Mouse (Mus musculus) neural tube, embryonic 14.5 days (tissue): Measurements from ENCODE around the gene Ddx18. TPM values are rescaled to one million over a fixed set of nuclear protein-coding genes. Genes with fewer than 3 reads are reported as not detected.

Experiments
- ATAC-seq: fragments of 200-750 bp; cut with Nextera tagmentation; 2 replicates; pipeline ENCODE4 v1.8.0; 2017; ENCODE audit warnings: low read depth, mild to moderate bottlenecking, moderate TSS enrichment, moderate library complexity
- H3K27ac ChIP-seq: fragments of 300-500 bp; sonication (generic); 2 replicates; pipeline ENCODE4 v1.5.1; 2014; ENCODE audit warnings: low read depth, mild to moderate bottlenecking, control low read depth, low read length, moderate library complexity, mixed read lengths
- H3K27me3 ChIP-seq: fragments of 300-500 bp; sonication (generic); 2 replicates; pipeline ENCODE4 v1.6.1; 2014; ENCODE audit warnings: low read length; ENCODE audit not compliant: control insufficient read depth, insufficient read depth
- H3K36me3 ChIP-seq: fragments of 300-500 bp; sonication (generic); 2 replicates; pipeline ENCODE4 v1.6.1; 2014; ENCODE audit warnings: low read length, mixed read lengths; ENCODE audit not compliant: control insufficient read depth, insufficient read depth
- H3K4me1 ChIP-seq: fragments of 300-500 bp; sonication (generic); 2 replicates; pipeline ENCODE4 v1.6.1; 2014; ENCODE audit warnings: low read length; ENCODE audit not compliant: control insufficient read depth, insufficient read depth
- H3K4me2 ChIP-seq: fragments of 300-500 bp; sonication (generic); 2 replicates; pipeline ENCODE4 v1.6.1; 2014; ENCODE audit warnings: mild to moderate bottlenecking, low read depth, low read length, control low read depth
- H3K4me3 ChIP-seq: fragments of 300-500 bp; sonication (generic); 2 replicates; pipeline ENCODE4 v1.5.1; 2014; ENCODE audit warnings: low read depth, low read length, control low read depth, mixed read lengths
- H3K9ac ChIP-seq: fragments of 300-500 bp; sonication (generic); replicated peaks from 2 replicates; pipeline ENCODE4 v1.6.1; 2014; ENCODE audit warnings: low read depth, mild to moderate bottlenecking, control low read depth, low read length, mixed read lengths
- H3K9me3 ChIP-seq: fragments of 300-500 bp; sonication (generic); 2 replicates; pipeline ENCODE4 v1.6.1; 2016; ENCODE audit warnings: low read length; ENCODE audit not compliant: control insufficient read depth
- WGBS: fragments of 180-500 bp; shearing (Covaris S2); extraction: QIAGEN DNeasy Blood & Tissue Kit; methylation state at CpG from one replicate; pipeline ENCODE4 v1.1.7; 2014; 5-methylcytosine and 5-hydroxymethylcytosine counted together
- polyA plus RNA-seq: library from polyadenylated mRNA; unstranded; fragments of >200 nt; fragmentation: Nextera tagmentation; extraction: Ambion mirVana; gene quantifications from 2 replicates; pipeline ENCODE4 v1.2.1, GENCODE M21; 2014

Ddx18 gene
- polyA plus RNA-seq, 1 experiment from 2014 or later = 37.1 TPM

- Histone ChIP-seq H3K27ac (no peak overlapping the region), H3K4me2 (no peak overlapping the region), H3K36me3 (no peaks in the 10 kb centered on the region), H3K9ac (no peak overlapping the region), H3K4me1 (no peaks in the 10 kb centered on the region), H3K9me3 (no peaks in the 10 kb centered on the region), H3K27me3 (no peaks in the 10 kb centered on the region), H3K4me3 (no peak overlapping the region)
- WGBS = 91% methylated on average over 5 of the region's 5 CpGs
- no peak for ATAC-seq
These were observed 13.5 kb upstream of the Ddx18 start for GRCm38 (mm10) chr1:121581133-121581855.

GRCm38 (mm10) chr1:121577491-121577890 is 9.7 kb upstream of the Ddx18 start:
- Histone ChIP-seq H3K27ac (no peak overlapping the region), H3K27me3 (no peaks in the 10 kb centered on the region), H3K4me2 (no peak overlapping the region), H3K36me3 (no peaks in the 10 kb centered on the region), H3K4me1 (no peaks in the 10 kb centered on the region), H3K4me3 (no peak overlapping the region), H3K9me3 (no peaks in the 10 kb centered on the region), H3K9ac (no peak overlapping the region)
- no peak for ATAC-seq
- WGBS = 50% methylated on average over 1 of the region's 1 CpGs

- WGBS = 86% methylated on average over 7 of the region's 7 CpGs
- H3K4me1 ChIP-seq = peaks cover 8% of the 10 kb centered on the region
- no peak overlapping the region for H3K4me2 ChIP-seq
- no peak for ATAC-seq
- no peak overlapping the region for H3K4me3 ChIP-seq
- H3K27ac ChIP-seq = no peak overlapping the region
- no peak overlapping the region for H3K9ac ChIP-seq
- H3K36me3 ChIP-seq = no peaks in the 10 kb centered on the region
- no peaks in the 10 kb centered on the region for H3K27me3 ChIP-seq
- H3K9me3 ChIP-seq = no peaks in the 10 kb centered on the region
These were observed 2.7 kb upstream of the Ddx18 start for GRCm38 (mm10) chr1:121570522-121570921.

- no peaks in the 10 kb centered on the region for H3K27me3 ChIP-seq
- ATAC-seq = no peak
- no peak overlapping the region for H3K27ac ChIP-seq
- WGBS = 98% methylated on average over 5 of the region's 5 CpGs
- no peaks in the 10 kb centered on the region for H3K4me1 ChIP-seq
- no peak overlapping the region for H3K9ac ChIP-seq
- H3K36me3 ChIP-seq = peaks cover 69% of the 10 kb centered on the region
- H3K4me2 ChIP-seq = no peak overlapping the region
- H3K9me3 ChIP-seq = no peaks in the 10 kb centered on the region
- no peak overlapping the region for H3K4me3 ChIP-seq
These were observed 9.9 kb downstream of the Ddx18 start for GRCm38 (mm10) chr1:121557861-121558260.

- H3K36me3 ChIP-seq = peaks cover 20% of the 10 kb centered on the region
- no peak; the same call in 1 of the 2 replicates for ATAC-seq
- 73% methylated on average over 7 of the region's 7 CpGs for WGBS
- H3K4me1 ChIP-seq = no peaks in the 10 kb centered on the region
- H3K4me3 ChIP-seq = no peak overlapping the region
- no peak overlapping the region for H3K27ac ChIP-seq
- H3K9ac ChIP-seq = no peak overlapping the region
- H3K4me2 ChIP-seq = no peak overlapping the region
- H3K9me3 ChIP-seq = no peaks in the 10 kb centered on the region
- H3K27me3 ChIP-seq = no peaks in the 10 kb centered on the region
These were observed 16.3 kb downstream of the Ddx18 start for GRCm38 (mm10) chr1:121551457-121551835.

GRCm38 (mm10) chr1:121550801-121551456 is 16.9 kb downstream of the Ddx18 start:
- H3K4me2 ChIP-seq = no peak overlapping the region
- ATAC-seq = no peak; the same call in 1 of the 2 replicates
- H3K9ac ChIP-seq = no peak overlapping the region
- no peak overlapping the region for H3K4me3 ChIP-seq
- no peaks in the 10 kb centered on the region for H3K9me3 ChIP-seq
- no peaks in the 10 kb centered on the region for H3K27me3 ChIP-seq
- WGBS = 88% methylated on average over 16 of the region's 16 CpGs
- peaks cover 19% of the 10 kb centered on the region for H3K36me3 ChIP-seq
- no peak overlapping the region for H3K27ac ChIP-seq
- H3K4me1 ChIP-seq = no peaks in the 10 kb centered on the region

- no peaks in the 10 kb centered on the region for H3K9me3 ChIP-seq
- ATAC-seq = no peak
- no peak overlapping the region for H3K27ac ChIP-seq
- H3K4me2 ChIP-seq = no peak overlapping the region
- no peak overlapping the region for H3K9ac ChIP-seq
- H3K4me1 ChIP-seq = no peaks in the 10 kb centered on the region
- peaks cover 5% of the 10 kb centered on the region; the same call in 1 of the 2 replicates for H3K36me3 ChIP-seq
- no peak overlapping the region for H3K4me3 ChIP-seq
- 85% methylated on average over 4 of the region's 4 CpGs for WGBS
- H3K27me3 ChIP-seq = no peaks in the 10 kb centered on the region
These were observed 18.3 kb downstream of the Ddx18 start for GRCm38 (mm10) chr1:121549456-121549855.

GRCm38 (mm10) chr1:121548667-121549066 is 19.1 kb downstream of the Ddx18 start:
- no peaks in the 10 kb centered on the region for H3K9me3 ChIP-seq
- no peak overlapping the region for H3K27ac ChIP-seq
- 95% methylated on average over 4 of the region's 4 CpGs for WGBS
- no peaks in the 10 kb centered on the region for H3K27me3 ChIP-seq
- no peaks in the 10 kb centered on the region; the same call in 1 of the 2 replicates for H3K36me3 ChIP-seq
- H3K4me1 ChIP-seq = no peaks in the 10 kb centered on the region
- H3K9ac ChIP-seq = no peak overlapping the region
- no peak for ATAC-seq
- no peak overlapping the region for H3K4me3 ChIP-seq
- no peak overlapping the region for H3K4me2 ChIP-seq

GRCm38 (mm10) chr1:121546844-121547243 is 20.9 kb downstream of the Ddx18 start:
- Histone ChIP-seq H3K9me3 (no peaks in the 10 kb centered on the region), H3K36me3 (no peaks in the 10 kb centered on the region; the same call in 1 of the 2 replicates), H3K27me3 (no peaks in the 10 kb centered on the region), H3K4me2 (no peak overlapping the region), H3K4me1 (no peaks in the 10 kb centered on the region), H3K9ac (no peak overlapping the region), H3K4me3 (no peak overlapping the region), H3K27ac (no peak overlapping the region)
- 90% methylated on average over 2 of the region's 2 CpGs for WGBS
- ATAC-seq = no peak
